Comparison of ENCODE assay signal across 7 mouse cellular contexts in genomic region chr4:149429592-149429991, GRCm38 (mm10).
"Had no signal": no experiment of that assay in that cellular context is flagged by ENCODE, and none has a peak within 500 bp of the region (broad histone marks: within the 10 kb centered on the region; RNA-seq: fewer than 3 reads in every experiment).

No protein-coding gene starts in this region.

- DNase-seq: kidney, postnatal 25 days; lung, adult 2 months; lung, postnatal 10 days; lung, postnatal 4 days; midbrain, embryonic 14.5 days; thymus, adult 18-20 months; thymus, postnatal 36 days had no signal
